Mouse (Mus musculus) gastrocnemius, postnatal 25 days (tissue): ENCODE data around the gene Dgkq. TPM values are rescaled to one million over a fixed set of nuclear protein-coding genes. Genes with fewer than 3 reads are reported as not detected.

Source experiments
- DNase-seq: peaks from one replicate; pipeline ENCODE4 v3.0.0; 2022
- total RNA-seq, 2 experiments: library from RNA; stranded (reverse); gene quantifications; 1 replicate in 1 of 2; 2 replicates in 1 of 2; pipeline ENCODE4 v1.2.3; 2021

Gene Dgkq
- total RNA-seq, 2 experiments from 2014 or later: 4.7 to 5.0 TPM

DNA sequence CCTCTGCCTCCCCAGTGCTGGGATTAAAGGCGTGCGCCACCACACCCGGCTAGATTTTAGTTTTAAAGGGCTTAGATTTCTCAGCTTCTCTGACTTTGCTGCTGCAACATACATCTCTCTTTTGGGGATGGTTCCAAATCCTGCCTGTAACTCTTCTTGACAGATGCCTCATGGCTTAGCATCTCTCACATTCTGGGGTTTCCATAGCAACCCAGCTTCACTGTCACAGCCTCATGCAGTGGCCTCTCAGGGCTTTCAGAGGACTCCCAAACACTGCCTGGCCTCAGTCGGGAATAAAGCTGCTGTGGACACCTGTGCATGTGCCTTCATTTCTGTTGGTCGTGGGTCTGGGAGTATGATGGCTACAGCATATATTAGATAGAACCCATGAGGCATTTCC is 19.6 kb upstream of the Dgkq start:
- DNase-seq: no peak

DNA sequence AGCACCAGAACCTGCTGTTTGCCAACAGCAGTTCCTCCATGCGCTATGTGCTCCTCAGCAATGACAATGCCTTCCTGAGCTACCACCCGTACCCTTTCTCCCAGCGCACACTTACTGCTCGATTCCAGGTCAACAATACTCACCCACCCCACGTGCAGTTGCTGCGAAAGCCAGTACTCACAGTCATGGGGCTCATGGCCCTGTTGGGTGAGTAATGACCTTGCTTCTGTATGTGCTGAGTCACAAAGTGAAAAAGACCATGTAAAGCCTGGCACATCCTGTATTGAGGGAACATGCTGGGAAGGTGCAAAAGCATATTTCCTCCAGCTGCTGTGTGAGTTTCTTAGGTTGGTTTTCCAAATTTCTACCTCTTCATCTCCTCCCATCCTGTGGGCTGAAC is 11.4 kb upstream of the Dgkq start:
- DNase-seq: no peak

DNA sequence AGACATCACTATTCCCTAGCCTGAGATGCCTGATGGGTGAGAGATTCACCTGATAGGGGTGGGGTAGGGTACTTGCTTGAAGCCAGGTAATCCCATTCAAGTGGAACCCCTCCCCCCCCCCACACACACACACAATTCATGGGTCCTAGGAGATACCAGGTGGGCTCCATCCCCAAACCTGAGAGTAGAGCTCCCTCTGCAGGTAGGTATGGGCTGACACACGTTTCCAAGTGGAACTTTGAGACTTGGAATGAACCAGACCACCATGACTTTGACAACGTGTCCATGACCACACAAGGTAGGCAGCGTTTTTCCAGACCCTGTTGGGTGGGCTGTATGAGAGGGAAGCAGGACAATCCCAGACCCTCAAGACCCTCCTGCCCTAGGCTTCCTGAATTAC is 10.4 kb upstream of the Dgkq start:
- DNase-seq: no peak

DNA sequence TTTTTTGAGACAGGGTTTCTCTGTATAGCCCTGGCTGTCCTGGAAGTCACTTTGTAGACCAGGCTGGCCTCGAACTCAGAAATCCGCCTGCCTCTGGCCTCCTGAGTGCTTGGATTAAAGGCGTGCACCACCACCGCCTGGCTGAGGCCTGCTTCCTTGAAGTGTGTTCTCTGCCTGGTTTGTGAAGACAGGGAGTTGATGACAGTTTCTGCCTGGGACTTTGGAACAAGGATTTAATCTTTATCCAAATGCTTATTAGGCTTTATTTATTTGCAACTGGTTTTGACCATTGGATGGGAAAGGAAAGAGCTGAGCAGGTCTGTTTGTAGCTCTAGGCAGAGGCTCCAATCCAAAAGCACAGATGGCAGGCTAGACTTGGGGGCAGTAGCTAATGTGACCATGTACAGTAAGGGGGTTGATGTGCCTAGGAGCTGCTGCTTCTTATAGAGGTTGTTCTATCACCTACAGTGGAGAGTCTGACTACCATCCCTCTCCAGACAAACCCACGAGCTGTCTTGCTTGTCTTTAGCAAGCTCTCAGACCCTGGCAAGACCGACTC is 8.9 kb upstream of the Dgkq start:
- no peak for DNase-seq

DNA sequence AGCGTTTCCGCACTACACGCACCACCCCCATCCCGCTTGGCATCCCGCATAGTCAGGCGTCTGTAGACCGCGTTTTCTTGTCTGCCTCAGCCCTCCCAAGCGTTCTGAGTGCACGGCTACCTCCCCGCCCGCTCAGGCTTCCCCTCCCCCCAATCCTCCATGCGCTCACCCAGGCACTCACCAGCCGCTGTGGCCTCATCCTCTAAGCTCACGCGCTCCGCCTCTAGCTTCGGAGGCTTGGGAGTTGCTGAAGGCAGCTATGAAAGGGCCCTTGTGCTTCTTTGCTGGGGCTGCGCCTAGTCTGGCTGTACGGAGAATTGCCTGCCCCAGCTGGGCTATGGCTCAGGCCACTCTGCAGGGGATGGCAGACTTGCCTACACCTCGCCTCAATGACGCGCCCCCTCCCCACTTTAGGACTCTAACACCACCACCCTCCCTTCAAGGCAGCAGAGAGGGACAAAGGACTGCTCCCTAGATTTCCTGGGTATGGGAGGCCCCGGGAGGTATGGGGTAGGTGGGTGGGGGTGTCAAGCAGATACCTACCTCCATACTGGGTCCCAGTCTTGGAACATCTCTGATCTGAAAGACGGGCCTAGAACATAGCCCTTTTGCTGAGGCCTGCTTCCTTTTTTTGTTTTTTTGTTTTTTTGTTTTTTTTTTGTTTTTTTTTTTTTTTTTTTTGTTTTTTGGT is 8.3 kb upstream of the Dgkq start:
- no peak for DNase-seq

DNA sequence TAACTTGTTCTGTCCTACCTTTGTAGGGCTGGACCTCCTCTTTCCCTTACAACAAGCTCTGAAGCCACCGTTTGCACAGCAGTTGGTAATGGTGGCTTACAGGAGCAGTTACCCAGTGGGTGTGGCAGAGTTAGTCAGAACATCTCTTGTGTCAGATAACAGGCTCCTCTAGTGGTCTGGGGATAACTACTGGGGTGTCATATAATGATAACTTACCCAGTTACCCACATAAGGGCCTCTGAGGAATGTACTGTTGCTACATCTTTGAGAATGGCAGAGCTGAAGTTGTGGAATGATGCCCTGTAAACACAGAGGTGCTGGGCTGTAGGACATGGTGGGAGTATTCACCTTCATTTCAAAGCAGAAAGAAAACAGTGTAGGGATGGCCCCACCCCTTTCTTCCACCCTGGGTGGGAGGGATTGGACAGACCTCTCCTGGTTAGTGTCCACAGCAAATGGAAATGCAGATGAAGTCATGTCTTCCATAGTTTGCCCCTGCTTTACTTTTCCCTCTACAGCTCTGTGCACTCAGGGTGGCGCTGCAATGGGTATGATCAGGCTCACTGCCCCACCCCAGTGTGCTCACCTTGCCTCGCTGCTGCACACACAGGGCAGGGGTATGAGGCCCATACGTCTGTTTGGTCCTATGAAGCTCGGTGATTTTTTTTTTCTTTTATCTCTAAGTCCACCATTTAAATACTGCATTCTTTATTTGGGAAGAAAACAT is 7.5 kb upstream of the Dgkq start:
- DNase-seq: no peak

DNA sequence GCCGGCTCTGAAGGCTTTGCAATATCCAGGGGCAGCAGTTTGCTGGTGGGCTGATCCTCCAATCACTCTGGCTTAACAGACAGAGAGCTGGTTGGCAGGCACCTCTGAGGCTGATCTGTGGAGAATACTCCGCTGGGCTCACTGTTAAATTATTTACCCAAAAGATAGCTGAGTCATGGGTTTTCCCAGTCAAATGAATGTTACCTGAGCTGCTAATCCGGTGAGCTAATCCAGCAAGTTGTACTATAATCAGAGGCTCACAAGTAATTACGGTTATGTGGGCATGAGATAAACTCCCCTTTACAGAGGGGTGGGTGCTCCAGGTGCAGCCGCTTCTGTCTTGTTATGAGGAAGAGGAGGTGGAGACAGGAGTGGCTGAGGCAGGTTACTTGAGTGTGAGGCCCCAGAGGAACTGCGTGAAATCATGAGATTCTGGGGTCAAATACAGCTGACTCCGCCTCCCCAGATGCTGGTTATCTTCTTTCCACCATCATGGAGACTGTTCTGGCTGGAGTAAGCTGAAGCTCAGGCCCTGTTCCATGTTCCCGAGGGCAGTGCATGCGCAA is 5.9 kb upstream of the Dgkq start, which contains the start of gene Slc26a1:
Slc26a1 (minus strand) TSS at position 319 of the 566 bp plus-strand sequence.
- DNase-seq: no peak

DNA sequence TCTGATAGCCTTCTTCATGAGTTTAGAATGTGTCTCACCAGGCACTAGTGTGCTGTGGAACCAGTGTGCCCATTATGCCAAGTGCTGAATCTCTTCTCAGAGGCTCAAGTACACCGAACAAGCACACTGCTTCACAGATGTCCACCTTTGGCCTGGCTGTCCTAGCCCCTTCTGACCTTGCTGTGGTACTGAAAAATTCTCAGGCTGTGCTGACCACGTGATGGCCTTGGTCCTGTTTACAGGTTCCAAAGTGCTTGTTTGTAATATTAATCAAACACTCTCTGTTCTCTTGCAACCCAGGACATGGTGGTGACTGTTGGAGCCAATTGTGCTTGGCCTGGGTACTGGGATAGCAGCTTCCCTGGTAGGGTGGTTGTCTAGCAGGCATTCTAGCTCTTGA is 5.2 kb upstream of the Dgkq start:
- DNase-seq: no peak

DNA sequence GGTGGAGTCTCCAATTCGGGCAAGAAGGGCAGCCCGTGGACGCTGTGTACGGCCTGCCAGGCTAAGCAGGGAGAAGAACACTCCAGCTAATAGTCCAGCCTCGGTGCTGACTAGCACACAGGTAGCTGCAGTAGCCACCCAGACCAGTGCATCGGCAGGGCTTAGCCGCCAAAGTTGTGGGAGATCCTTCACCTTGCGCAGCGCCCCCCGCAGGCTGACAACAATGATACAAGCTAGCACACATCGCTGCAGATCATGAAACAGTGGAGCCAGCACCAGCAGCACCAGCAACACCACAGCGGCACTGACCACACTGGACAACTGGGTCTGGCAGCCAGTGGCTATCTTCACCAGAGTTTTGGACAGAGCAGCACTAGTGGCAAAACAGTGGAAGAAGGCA is 2.3 kb upstream of the Dgkq start:
- DNase-seq: no peak

DNA sequence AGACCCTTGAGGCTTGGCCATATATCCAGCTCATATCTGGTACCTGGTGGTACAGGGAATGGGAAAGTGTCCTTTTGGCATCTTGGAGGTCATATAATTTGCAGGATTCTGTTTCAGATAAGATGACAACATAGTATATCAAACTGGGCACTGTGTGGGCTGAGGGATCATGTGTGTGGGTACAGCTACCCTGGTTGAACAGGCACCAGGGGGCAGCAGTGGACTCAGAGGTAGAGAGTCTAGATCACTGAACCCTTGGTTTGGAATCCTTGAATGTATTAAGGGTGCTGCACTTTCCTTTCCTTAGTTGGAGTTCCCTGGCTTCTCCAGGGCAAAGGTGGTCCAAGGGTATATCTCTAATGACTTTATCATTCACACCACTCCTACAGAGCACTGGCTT is 1.3 kb upstream of the Dgkq start:
- DNase-seq: no peak

DNA sequence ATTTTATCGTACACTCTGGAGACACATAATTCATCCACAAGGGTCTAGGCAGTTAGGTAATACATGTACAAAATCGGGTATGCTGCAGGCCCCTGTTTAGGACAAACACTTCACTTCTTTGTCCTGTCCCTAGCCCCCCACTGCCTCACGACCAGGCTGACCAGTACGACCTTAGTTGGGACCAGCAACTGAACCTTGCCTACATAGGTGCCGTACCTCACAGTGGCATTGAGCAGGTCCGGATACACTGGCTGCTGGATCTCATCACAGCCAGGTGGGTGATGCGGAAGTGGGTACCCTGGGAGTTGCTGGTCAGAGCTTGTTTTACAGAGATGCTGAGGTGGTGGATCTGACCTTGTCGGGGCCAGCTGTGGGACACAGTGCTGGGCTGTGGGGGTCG is 514 bp upstream of the Dgkq start:
- DNase-seq: no peak

DNA sequence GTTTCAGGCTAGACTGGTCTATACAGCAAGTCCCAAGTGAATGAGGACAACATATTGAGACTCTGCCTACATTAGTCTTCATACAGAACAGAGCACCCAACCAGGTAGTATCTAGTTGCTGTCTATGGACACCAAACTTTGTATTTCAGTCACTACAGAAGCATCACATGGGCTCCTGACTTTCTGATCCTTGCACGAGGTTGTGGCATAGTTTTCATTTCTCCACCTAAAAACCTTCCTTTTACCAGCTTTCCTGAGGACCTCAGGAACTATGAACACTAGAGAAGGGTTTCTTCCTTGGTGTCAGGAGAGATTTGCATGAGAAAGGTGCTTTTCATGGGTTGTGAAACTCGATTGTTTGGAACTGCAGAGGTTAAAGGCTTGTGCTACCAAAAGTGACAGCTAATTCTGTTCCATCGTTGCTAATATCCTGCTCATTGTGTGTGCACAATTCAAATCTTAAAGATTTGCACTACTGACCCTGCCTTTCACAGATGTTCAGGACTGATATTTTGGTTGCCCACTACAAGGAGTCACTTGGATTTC is 1.0 kb downstream of the Dgkq start:
- DNase-seq: no peak

DNA sequence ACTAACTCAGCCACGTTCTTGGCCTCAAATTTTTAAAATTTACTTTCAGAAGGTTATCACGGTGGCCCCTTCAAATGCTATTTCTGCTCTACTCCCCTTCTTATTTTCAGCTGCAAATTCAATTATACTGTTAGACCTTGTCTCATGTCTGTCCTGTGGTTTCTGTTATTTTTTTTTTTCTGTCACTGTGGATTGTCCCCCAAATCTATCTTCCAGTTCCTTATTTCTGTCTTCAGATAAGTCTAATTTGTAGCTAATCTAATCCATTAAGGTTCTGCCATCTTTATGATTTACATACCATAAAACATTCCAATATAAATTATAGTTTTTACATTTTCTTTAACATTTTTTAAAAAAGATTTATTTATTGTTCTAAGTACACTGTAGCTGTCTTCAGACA is 2.1 kb downstream of the Dgkq start:
- no peak for DNase-seq

DNA sequence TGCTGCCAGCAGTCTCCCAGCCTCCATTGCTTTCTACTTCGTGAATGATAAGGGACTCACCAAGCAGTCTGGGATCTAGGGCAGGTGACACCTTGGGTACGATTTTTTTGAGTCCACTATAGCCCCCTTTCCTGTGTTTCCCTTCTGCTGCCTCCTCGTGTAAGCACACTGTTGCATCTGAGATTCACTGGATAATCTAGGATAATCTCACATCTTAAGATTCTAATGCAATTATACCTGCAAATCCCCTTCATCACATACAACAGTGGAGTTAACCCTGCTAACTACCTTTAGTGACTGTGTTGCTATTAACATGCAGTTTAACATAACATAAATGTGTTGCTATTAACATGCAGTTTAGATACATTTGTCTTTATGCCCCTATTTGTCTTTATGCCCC is 4.4 kb downstream of the Dgkq start:
- no peak for DNase-seq

DNA sequence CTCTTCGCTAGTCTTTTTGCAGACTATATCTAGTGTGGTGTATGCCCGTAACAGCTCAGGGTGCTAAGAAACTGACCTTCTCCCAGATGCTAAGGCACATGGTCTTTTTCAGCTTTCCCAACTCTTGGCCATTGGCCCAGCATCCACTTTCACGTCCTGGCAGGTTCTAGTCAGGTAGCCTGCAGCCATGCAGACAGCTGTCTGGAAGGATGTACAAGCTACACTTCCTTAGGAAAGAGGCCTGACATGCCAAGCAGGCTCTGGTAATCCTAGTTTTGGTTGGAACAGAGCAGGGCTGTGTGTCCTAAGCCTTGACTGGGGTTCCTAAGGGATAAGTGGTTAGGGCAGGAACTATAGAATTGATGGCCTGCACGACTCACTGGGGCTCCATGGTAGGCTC is 6.7 kb downstream of the Dgkq start:
- no peak for DNase-seq

DNA sequence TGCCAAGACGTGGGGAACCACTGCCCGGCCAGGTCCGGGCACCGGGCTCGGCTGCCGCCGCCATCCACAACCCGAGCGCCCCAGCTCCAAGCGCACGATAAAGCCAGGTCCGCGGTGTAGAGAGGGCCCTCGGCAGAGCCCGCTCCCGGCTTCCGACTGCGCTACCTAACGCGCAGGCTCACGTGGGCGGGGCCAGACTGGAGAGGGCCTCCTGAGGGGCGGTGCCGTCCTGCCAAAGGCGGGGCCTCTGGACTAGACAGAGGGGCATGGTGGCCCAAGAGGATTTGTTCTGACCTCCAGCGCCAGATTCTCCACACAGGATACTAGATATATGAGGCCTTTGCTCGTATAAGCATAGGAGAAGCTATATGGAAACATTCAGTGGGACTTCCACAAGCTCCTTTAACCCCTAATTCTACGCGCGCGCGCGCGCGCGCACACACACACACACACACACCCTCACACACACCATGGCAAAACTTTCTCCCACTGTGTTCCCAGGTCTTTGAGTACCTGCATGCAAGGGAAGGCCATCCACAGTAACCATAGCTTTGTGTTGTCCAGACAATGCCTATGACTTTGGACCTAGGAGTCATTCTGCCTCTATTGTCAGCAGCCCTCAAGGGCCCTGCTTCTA is 8.7 kb downstream of the Dgkq start:
- peak; percentile 88 for DNase-seq

DNA sequence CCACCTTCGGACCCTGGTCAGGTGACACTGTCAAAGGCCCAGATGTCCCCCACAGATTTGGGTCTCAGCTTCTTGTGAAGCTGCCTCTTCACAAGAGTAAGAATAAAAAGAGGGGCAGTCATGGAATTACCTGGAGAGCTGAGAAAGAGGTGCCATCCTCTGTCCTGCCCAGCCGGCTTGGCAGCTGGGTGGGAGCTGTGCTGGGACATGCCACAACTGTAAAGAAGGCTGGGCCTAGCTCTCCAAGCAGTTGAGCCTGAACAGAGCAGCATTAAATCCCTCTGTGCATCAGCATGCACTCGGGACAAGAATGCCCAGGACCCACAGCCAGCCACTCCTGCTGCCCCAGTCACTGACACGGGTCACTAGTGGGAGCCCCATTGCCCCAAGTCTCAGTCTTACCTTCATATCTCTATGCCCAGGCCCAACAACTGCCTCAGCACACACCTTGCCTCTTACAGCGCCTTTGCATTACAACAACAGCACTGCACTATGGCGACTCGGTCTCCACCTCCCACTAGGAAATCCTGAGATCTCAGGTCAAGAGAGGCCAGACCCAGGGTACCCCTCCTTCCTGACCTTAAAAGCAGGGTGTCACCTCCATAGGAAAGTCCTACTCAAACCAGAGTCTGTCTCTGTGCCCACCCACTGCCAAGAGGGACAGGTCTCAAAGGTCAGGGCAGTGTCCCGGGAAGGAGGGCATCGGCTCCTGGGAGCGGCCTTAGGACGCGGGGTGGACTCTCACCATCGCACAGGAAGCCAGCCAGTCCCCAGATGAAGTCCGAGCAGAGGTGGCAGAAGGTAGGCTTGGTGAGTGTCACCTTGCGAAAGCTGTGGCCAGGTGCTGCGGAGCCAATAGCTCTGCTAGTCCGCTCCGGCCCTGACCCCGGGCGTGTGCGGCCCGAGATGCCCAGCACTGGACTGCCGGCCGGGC is 9.5 kb downstream of the Dgkq start, which contains the start of gene Idua:
Idua (plus strand) TSS at position 634 of the 934 bp plus-strand sequence.
- no peak for DNase-seq

DNA sequence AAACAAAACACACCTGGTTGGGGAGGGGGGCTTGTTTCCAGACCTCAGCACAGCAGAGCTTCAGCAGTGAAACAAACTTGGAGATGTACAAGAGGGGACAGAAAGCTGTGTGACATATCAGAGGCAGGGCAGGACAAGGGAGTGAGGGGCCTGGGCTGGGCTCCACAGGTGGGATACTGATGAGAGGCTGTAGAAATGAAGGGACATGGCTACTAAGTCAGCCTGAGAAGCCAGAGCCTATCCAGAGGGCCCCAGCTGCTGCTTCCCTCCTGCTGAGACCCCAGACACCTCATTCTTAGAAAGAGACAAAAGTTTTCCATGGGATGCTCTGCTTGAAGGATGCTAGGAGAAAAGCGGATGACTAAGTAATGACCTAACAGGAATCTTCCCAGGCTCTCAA is 10.9 kb downstream of the Dgkq start:
- no peak for DNase-seq

DNA sequence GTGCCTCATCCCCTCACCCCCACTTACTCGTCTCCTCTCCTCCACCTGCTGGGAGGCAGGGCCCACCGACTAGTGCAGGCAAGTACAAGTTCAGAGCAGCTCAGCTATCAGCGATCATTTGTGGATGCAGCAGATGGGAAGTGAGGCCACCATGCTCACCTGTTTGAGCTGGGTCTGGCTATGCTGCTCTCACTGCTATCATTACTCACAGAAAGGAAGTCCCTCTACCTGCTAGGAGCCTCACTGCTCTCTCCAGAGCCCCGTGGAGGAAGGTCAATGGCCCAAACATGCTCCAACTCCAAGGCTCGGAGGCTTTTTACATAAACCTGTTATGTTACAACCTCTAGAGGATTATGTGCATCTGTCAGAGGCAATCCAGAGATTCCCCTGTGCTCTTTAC is 12.1 kb downstream of the Dgkq start:
- DNase-seq: no peak

DNA sequence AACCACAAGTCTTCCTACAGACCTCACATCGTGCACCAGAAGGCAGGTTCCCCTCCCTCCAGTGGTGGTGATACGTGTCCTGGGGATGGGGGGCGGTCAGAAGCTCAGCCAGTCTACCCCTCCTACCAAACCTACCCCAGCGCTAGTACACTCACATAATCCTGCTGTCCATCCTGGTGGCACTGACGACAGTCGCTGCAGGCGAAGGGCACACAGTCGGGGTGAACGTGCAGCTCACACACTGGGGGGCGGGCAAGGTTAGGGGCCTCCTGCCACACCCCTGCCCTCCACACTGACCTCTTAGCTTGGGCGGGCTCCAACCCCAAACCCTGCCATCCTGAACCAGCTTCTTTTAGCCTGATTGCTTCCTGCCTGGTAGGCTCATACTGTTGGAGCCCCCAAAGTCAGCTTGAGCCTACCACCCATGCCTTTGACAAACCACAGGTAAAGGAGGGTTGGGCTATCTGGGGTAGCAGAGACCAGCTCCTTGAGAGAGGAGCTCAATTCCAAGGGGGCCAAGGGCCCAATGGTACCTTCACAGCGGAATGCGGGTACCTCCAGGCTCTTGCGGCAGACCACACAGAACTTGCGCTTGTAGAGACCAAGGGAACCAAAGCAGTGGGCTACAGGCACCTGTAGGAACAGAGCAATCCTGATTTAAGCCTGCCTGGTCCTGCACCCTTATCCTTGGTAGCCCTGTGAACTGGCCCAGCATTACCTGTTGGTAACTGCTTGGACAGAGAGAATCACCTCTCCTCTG is 13.4 kb downstream of the Dgkq start:
- no peak for DNase-seq

DNA sequence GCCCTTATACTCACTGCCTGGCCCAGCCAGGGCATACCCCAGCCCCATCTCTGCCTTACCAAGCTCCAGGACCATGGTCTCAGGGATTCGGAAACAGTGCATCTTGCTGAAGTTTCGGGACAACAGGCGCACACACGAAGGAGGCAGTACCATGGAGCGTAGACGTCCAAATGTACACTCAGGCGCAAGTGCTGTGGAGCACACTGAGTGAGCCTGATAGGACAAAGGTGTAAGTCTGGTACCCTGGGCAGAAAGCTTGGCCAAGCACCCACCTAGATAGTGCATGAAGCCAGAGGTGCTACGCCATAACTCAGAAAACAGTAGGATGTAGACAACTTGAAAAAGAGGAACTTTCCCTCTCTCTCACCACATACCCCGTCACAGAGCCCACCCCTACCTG is 14.1 kb downstream of the Dgkq start:
- no peak for DNase-seq
